Comparison of ENCODE assay signal across 38 mouse cellular contexts in the genomic region with DNA sequence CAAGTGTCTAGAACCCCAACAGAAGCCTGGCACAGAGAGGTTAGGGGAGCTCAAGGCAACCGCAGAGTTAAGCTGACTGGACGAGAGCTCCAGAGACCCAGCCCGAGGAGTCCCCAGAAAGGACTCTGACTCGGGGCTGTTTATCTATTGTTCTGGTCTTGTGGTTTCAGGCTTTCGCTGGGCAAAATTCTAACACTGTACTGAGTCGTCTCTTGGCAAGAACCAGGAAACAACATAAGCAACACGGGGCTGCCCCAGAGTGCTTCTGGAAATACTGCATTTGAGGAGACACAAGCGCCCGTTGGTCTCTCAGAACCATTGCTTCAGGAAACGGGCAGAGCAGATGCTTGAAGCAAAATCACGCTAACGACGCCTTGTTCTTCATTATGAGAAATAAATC. TPM values are rescaled to one million over a fixed set of nuclear protein-coding genes. Genes with fewer than 3 reads are reported as not detected.
A peak's percentile ranks its signal among the peaks of the same experiment; 100 is the strongest.
DNase-seq lines count a peak whose midpoint lies in the region; ATAC-seq and TF ChIP-seq lines count a peak whose summit lies in the region.
"Had no signal": no experiment of that assay in that cellular context is flagged by ENCODE, and none has a peak within 500 bp of the region (broad histone marks: within the 10 kb centered on the region; RNA-seq: fewer than 3 reads in every experiment).

No protein-coding gene starts in this region.

- H3K9ac ChIP-seq in CH12.LX (ENCODE audit: insufficient read depth, low read depth): no peak overlapping the region
- H3K9ac ChIP-seq: heart, embryonic 12.5 days; hindbrain, embryonic 13.5 days; liver, embryonic 12.5 days; liver, postnatal 0 days; neural tube, embryonic 13.5 days had no signal

- WGBS in thymus, adult 2 months: 10% methylated on average over 13 of the region's 13 CpGs

- H3K4me1 ChIP-seq in megakaryocyte, embryonic 14.5 days: peaks cover 60% of the 10 kb centered on the region
- peaks cover 24 to 40% of the 10 kb centered on the region in 2 experiments for H3K4me1 ChIP-seq in CH12.LX (ENCODE audit: control insufficient read depth in 1 of 2, insufficient read depth in 2 of 2)
- H3K4me1 ChIP-seq in thymus, adult 2 months (replicated peaks; ENCODE audit: control insufficient read depth, insufficient read depth, low read length): peaks cover 8% of the 10 kb centered on the region
- H3K4me1 ChIP-seq: heart, embryonic 12.5 days; hindbrain, embryonic 13.5 days; neural tube, embryonic 13.5 days had no signal

- no peak for TF ChIP-seq CTCF in CH12.LX (conservative IDR thresholded peaks at IDR 0.05 in 1 of 2, IDR thresholded peaks at IDR 0.05 in 1 of 2; ENCODE audit: low read depth in 2 of 2, low read length in 2 of 2)
- no peak for TF ChIP-seq CTCF in thymus, adult 2 months (IDR thresholded peaks at IDR 0.05; ENCODE audit: borderline replicate concordance, control insufficient read depth, extremely low read depth, insufficient read depth, low read length, poor library complexity)

- H3K79me2 ChIP-seq in CH12.LX (replicated peaks; ENCODE audit: control insufficient read depth, extremely low read depth, insufficient read depth, poor library complexity, severe bottlenecking): no peaks in the 10 kb centered on the region

- TF ChIP-seq RAD21 in CH12.LX (IDR thresholded peaks at IDR 0.05; ENCODE audit: low read depth, low read length): no peak

- TF ChIP-seq EP300 in CH12.LX (IDR thresholded peaks at IDR 0.05; ENCODE audit: low read length): 0 out of 2 replicates have a peak, but pooled peaks have one; percentile 27

- peaks cover 34% of the 10 kb centered on the region for H3K27me3 ChIP-seq in megakaryocyte, embryonic 14.5 days (replicated peaks)
- no peaks in the 10 kb centered on the region for H3K27me3 ChIP-seq in CH12.LX (replicated peaks)
- no peaks in the 10 kb centered on the region for H3K27me3 ChIP-seq in thymus, adult 2 months (ENCODE audit: control insufficient read depth, insufficient read depth, low read length)
- H3K27me3 ChIP-seq: hindbrain, embryonic 13.5 days; liver, embryonic 12.5 days; neural tube, embryonic 13.5 days had no signal

- TF ChIP-seq POLR2A in CH12.LX (IDR thresholded peaks at IDR 0.05; ENCODE audit: low read depth, low read length): no peak
- TF ChIP-seq POLR2A in thymus, adult 2 months (IDR thresholded peaks at IDR 0.05; ENCODE audit: control insufficient read depth, extremely low read depth, insufficient read depth, low read length, poor library complexity): no peak

- H3K27ac ChIP-seq in CH12.LX (ENCODE audit: insufficient read depth, low read depth): no peak overlapping the region
- no peak overlapping the region for H3K27ac ChIP-seq in thymus, adult 2 months (ENCODE audit: control insufficient read depth, insufficient read depth, low read length)
- H3K27ac ChIP-seq: heart, adult 2 months; hindbrain, embryonic 13.5 days; liver, embryonic 12.5 days; neural tube, embryonic 13.5 days had no signal

- peak overlapping the region; percentile 38; the same call in 1 of the 2 replicates for H3K4me2 ChIP-seq in CH12.LX (ENCODE audit: insufficient read depth, low read depth, poor library complexity, severe bottlenecking)
- H3K4me2 ChIP-seq: heart, embryonic 12.5 days; hindbrain, embryonic 13.5 days; liver, embryonic 12.5 days; midbrain, embryonic 11.5 days; neural tube, embryonic 13.5 days had no signal

- peak overlapping the region; percentile 29 for H3K4me3 ChIP-seq in megakaryocyte, embryonic 14.5 days (replicated peaks)
- no peak overlapping the region for H3K4me3 ChIP-seq in CH12.LX (replicated peaks in 1 of 3; ENCODE audit: low read depth in 2 of 3, low read length in 2 of 3, poor library complexity in 1 of 3)
- no peak overlapping the region for H3K4me3 ChIP-seq in thymus, adult 2 months (ENCODE audit: control insufficient read depth, insufficient read depth, low read length)
- H3K4me3 ChIP-seq: erythroblast, embryonic 14.5 days; heart, adult 2 months; heart, embryonic 12.5 days; hindbrain, embryonic 13.5 days; liver, embryonic 12.5 days; neural tube, embryonic 13.5 days had no signal

- peaks cover 35% of the 10 kb centered on the region for H3K36me3 ChIP-seq in megakaryocyte, embryonic 14.5 days (replicated peaks; ENCODE audit: low read length)
- H3K36me3 ChIP-seq in CH12.LX (replicated peaks in 1 of 2; ENCODE audit: control insufficient read depth in 1 of 2, insufficient read depth in 1 of 2, low read length in 1 of 2): no peaks in the 10 kb centered on the region
- no peaks in the 10 kb centered on the region for H3K36me3 ChIP-seq in thymus, adult 2 months (ENCODE audit: control insufficient read depth, insufficient read depth, low read length)

- dilution Hi-C loops in CH12.LX (cut with MboI; ENCODE audit: extremely low pct_ligation_motif_present, extremely low pct_unique_long_range_greater_than_20kb, low sequenced_read_pairs): no loop called here

- peak; percentile 42 for DNase-seq in CH12.LX (ENCODE audit: extremely low read depth)
- DNase-seq in gastrocnemius, adult 18-20 months (ENCODE audit: low spot score): no peak
- no peak for DNase-seq in kidney, postnatal 36 days
- DNase-seq in thymus, adult 2 months: no peak
- DNase-seq: adrenal gland, adult 8-10 months; B cell, adult 2 months; cerebellum, adult 8-10 months; heart, adult 2 months; heart, postnatal 4 days; kidney, adult 2 months; kidney, postnatal 4 days; left cerebral cortex, postnatal 4 days; liver, postnatal 0 days; lung, postnatal 4 days; thymus, postnatal 14 days had no signal

- in situ Hi-C loops in CH12.LX (cut with MboI; ENCODE audit: low pct_ligation_motif_present, low pct_unique_long_range_greater_than_20kb, low sequenced_read_pairs): no loop called here

- no peak for ATAC-seq in megakaryocyte, adult 5-6 weeks (ENCODE audit: poor library complexity, severe bottlenecking)
- peak; percentile 40 for ATAC-seq in common myeloid progenitor, adult 5-6 weeks (replicated peaks; ENCODE audit: low read depth, poor library complexity, severe bottlenecking)
- ATAC-seq: forebrain, embryonic 16.5 days; liver, embryonic 12.5 days; liver, postnatal 0 days; midbrain, embryonic 16.5 days had no signal

- H3K9me3 ChIP-seq in megakaryocyte, embryonic 14.5 days: peaks cover 5% of the 10 kb centered on the region; the same call in 1 of the 2 replicates
- no peaks in the 10 kb centered on the region for H3K9me3 ChIP-seq in CH12.LX (replicated peaks; ENCODE audit: low read length)
- H3K9me3 ChIP-seq: heart, embryonic 12.5 days; hindbrain, embryonic 13.5 days; liver, embryonic 12.5 days; neural tube, embryonic 13.5 days had no signal

TF ChIP-seq in CH12.LX, 34 proteins besides CTCF, POLR2A, EP300 and RAD21:
- TF ChIP-seq GABPA (IDR thresholded peaks at IDR 0.05; ENCODE audit: insufficient replicate concordance, low read depth, low read length) (no peak), MAX (IDR thresholded peaks at IDR 0.05; ENCODE audit: low read length) (peak; percentile 38; the same call in 1 of the 2 replicates), BHLHE40 (IDR thresholded peaks at IDR 0.05; ENCODE audit: low read depth, low read length) (no peak), CHD1 (IDR thresholded peaks at IDR 0.05; ENCODE audit: low read depth, low read length) (no peak), RCOR1 (conservative IDR thresholded peaks at IDR 0.05; ENCODE audit: low read depth, low read length) (0 out of 2 replicates have a peak, but pooled peaks have one; percentile 59), ELF1 (IDR thresholded peaks at IDR 0.05; ENCODE audit: low read depth, low read length) (peak; percentile 53; the same call in 1 of the 2 replicates), TBP (conservative IDR thresholded peaks at IDR 0.05; ENCODE audit: low read depth, low read length) (no peak), HCFC1 (IDR thresholded peaks at IDR 0.05; ENCODE audit: low read depth, low read length) (no peak), IRF4 (IDR thresholded peaks at IDR 0.05; ENCODE audit: low read depth, low read length) (peak; percentile 53; the same call in 1 of the 2 replicates), ETS1 (conservative IDR thresholded peaks at IDR 0.05; ENCODE audit: low read depth, low read length) (peak; percentile 35; the same call in 1 of the 2 replicates)

RNA-seq across cellular contexts. Expression of a gene that starts 4.5 kb away (rescaled TPM):
- not detected in 2 replicates for polyA plus RNA-seq in megakaryocyte, embryonic 14.5 days (2012; ENCODE audit: insufficient read depth, low replicate concordance)
- total RNA-seq in megakaryocyte, adult 5-6 weeks (2015): not detected in 2 replicates
- total RNA-seq in megakaryocyte, adult 5-6 weeks (2017): not detected in 2 replicates
- total RNA-seq in CH12.LX (2012; rRNA removed) (not detected in 2 replicates), CH12.LX (2014; rRNA removed) (not detected in 2 replicates)
- polyA plus RNA-seq in CH12.LX (2012; ENCODE audit: insufficient read length, low read depth): not detected in 2 replicates
- total RNA-seq in common myeloid progenitor, adult 5-6 weeks (2017): not detected in 2 replicates
- not detected for total RNA-seq in gastrocnemius, adult 18-20 months (2021)
- polyA plus RNA-seq in thymus, adult 2 months (2012; rRNA removed): 0.32 TPM in 1 of 2 replicates, not detected in the other
- total RNA-seq: adrenal gland, adult 8-10 months; adrenal gland, postnatal 4 days; gastrocnemius, adult 8-10 months; gastrocnemius, postnatal 4 days; heart, adult 2 months; heart, postnatal 4 days; layer of hippocampus, adult 8-10 months; layer of hippocampus, postnatal 25 days; left cerebral cortex, postnatal 4 days had no signal
- polyA plus RNA-seq: cortical plate, adult 2 months; embryonic facial prominence, embryonic 14.5 days; erythroblast, embryonic 14.5 days; forebrain, embryonic 11.5 days; forebrain, embryonic 16.5 days; heart, adult 2 months; heart, embryonic 12.5 days; heart, postnatal 0 days; hindbrain, embryonic 13.5 days; kidney, adult 2 months; kidney, embryonic 16.5 days; limb, embryonic 14.5 days; liver, embryonic 12.5 days; liver, postnatal 0 days; lung, embryonic 16.5 days; midbrain, embryonic 11.5 days; midbrain, embryonic 16.5 days had no signal

RNA-seq across cellular contexts. Expression of a gene that starts 43.1 kb away (rescaled TPM):
- 8.0 and 11.8 TPM in 2 replicates for polyA plus RNA-seq in megakaryocyte, embryonic 14.5 days (2012; ENCODE audit: insufficient read depth, low replicate concordance)
- 0.94 and 1.6 TPM in 2 replicates for total RNA-seq in megakaryocyte, adult 5-6 weeks (2015)
- 1.2 and 1.5 TPM in 2 replicates for total RNA-seq in megakaryocyte, adult 5-6 weeks (2017)
- 0.29 and 0.81 TPM in 2 replicates for total RNA-seq in CH12.LX (2012; rRNA removed)
- total RNA-seq in CH12.LX (2014; rRNA removed): 0.56 and 0.76 TPM in 2 replicates
- 0.46 and 0.74 TPM in 2 replicates for polyA plus RNA-seq in CH12.LX (2012; ENCODE audit: insufficient read length, low read depth)
- total RNA-seq in common myeloid progenitor, adult 5-6 weeks (2017): 3.7 and 4.8 TPM in 2 replicates
- total RNA-seq in gastrocnemius, adult 18-20 months (2021): 1 to 10 TPM; 5.3 to 6.9 TPM
- polyA plus RNA-seq in thymus, adult 2 months (2012; rRNA removed): 5.0 and 5.4 TPM in 2 replicates

RNA-seq across cellular contexts. Expression of a gene that starts 56.4 kb away (rescaled TPM):
- polyA plus RNA-seq in megakaryocyte, embryonic 14.5 days (2012; ENCODE audit: insufficient read depth, low replicate concordance): 1.5 and 1.6 TPM in 2 replicates
- total RNA-seq in megakaryocyte, adult 5-6 weeks (2015): 134 and 150 TPM in 2 replicates
- 71.5 and 95.3 TPM in 2 replicates for total RNA-seq in megakaryocyte, adult 5-6 weeks (2017)
- total RNA-seq in CH12.LX (2012; rRNA removed) (29.2 and 33.8 TPM in 2 replicates), CH12.LX (2014; rRNA removed) (68.4 and 72.7 TPM in 2 replicates)
- 43.5 and 44.1 TPM in 2 replicates for polyA plus RNA-seq in CH12.LX (2012; ENCODE audit: insufficient read length, low read depth)
- 66.4 and 80.9 TPM in 2 replicates for total RNA-seq in common myeloid progenitor, adult 5-6 weeks (2017)
- total RNA-seq in gastrocnemius, adult 18-20 months (2021): 10 to 100 TPM; 48.0 to 49.0 TPM
- polyA plus RNA-seq in thymus, adult 2 months (2012; rRNA removed): 27.2 and 30.9 TPM in 2 replicates
